Mouse (Mus musculus) layer of hippocampus, postnatal 14 days (tissue): ENCODE data around the gene Sh3rf1. TPM values are rescaled to one million over a fixed set of nuclear protein-coding genes. Genes with fewer than 3 reads are reported as not detected.

Experiments used
- DNase-seq, 2 experiments: peaks; one replicate each; pipeline ENCODE4 v3.0.0; 2021 to 2022; ENCODE audit warnings: low spot score in 2 of 2, mixed read lengths in 1 of 2
- total RNA-seq, 2 experiments: library from RNA; stranded (reverse); gene quantifications; 2 replicates each; pipeline ENCODE4 v1.2.3; 2021

Gene Sh3rf1
- total RNA-seq, 2 experiments from 2014 or later = 74.7 to 78.0 TPM

DNA sequence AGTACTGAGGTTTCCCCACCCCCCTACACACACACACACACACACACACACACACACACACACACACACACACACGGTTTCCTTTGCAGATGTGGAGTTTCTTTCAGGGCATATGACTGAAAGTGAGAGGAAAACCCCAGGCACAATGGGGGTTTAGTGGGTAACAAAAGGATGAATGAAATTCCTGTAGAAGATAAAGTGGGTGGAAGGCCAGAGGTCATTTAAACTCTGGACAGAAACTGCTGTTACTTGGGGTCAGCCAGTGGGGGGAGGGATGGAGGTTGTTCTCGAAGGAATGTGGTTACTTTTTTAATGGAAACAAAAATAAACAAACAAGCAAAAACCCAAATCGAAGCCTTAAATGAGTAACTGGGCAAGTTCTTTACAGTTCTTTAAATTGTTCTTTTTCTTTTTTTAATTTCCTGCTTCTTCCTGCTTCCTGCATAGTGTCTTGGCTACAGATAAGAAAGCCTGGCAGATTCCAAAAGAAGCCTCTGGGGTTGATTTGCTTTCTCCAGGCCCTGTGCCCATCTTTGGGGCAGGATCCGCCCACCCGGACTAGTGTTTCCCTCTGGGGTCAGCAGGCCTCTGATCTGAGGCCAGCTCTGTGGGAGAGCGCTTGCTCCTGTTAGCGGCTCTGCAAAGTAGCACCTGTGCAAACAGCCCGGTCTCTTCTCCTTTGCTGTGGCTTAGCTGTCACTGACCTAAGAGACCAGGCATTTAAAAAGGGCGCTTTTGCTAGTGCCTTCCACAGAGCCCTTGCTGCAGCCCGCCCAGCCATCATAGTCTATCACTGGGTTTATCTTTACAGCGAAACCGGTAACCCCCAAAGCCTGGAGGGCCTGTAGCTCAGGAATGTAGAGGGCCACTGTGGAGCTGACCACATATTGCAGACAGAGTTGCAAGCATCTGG, 59.8 kb downstream of the Sh3rf1 start:
- no peak for DNase-seq

- DNase-seq = no peak
Measured at GRCm38 (mm10) chr8:61285896-61286295, 62.2 kb downstream of the Sh3rf1 start.

- no peak for DNase-seq
Measured at GRCm38 (mm10) chr8:61286394-61286793, 62.7 kb downstream of the Sh3rf1 start.

DNA sequence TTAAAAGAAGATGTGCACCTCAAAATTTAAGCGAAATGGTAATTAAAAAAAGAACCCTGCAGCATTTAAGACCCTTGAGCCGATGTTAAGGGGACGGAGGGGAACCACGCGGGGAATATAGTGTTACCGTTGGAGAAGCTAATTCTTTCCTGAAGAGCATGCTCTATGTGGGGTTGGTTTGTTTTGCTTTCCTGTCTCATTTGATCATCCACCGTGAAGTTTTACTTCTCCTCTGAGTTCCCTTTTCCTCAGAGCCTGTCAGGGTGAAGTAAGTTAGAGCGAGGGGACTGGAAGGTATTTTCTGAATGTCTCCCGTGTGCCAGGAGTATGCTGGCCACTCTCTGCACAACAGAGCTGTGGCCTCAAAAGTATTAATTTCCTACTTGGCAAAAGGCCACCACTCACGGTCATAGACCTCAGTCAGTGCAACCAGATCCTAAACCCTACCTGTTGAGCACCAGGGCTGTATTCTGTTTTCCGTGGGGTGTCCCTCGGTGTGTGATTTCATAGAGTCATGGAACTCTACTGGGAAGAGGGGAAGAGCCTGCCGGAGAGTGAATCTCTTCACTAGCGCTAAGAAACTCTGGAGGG, 63.2 kb downstream of the Sh3rf1 start:
- no peak for DNase-seq

DNA sequence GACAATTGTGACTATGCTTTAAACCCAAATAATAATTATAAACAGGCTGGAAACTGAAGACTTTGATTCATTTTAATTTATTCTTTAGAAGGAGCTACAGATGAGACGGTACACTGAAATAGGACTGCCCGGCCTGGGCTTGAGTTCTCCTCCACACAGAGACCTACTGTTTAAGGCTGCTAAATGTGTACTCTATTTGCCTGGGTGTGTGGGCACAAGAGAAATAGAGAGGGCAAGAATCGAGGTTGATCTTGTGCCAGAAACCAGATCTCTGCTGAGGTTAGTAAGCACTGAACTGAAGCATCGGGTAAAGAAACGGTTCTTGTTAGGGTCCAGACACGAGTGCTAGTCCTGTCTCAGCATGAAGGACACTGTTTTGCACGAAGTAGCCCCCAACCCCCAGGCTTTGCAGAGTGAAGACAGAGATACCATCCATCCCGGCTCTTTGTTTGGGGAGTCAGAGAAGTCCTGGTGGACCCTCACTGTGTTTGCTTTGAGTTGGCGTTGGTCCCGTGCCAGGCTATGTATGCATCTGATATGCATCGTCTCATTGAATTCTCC, 64.4 kb downstream of the Sh3rf1 start:
- peak in 1 of 2 experiments; percentile 70 for DNase-seq

- no peak for DNase-seq
Measured at GRCm38 (mm10) chr8:61288676-61289075, 65.0 kb downstream of the Sh3rf1 start.

- DNase-seq = no peak
Measured at GRCm38 (mm10) chr8:61295040-61295439, 71.4 kb downstream of the Sh3rf1 start.

- DNase-seq = no peak
Measured at GRCm38 (mm10) chr8:61295441-61295840, 71.8 kb downstream of the Sh3rf1 start.

GRCm38 (mm10) chr8:61298828-61299227, 75.2 kb downstream of the Sh3rf1 start:
- DNase-seq = no peak

- no peak for DNase-seq
Measured at GRCm38 (mm10) chr8:61301298-61302028, 77.8 kb downstream of the Sh3rf1 start.

DNA sequence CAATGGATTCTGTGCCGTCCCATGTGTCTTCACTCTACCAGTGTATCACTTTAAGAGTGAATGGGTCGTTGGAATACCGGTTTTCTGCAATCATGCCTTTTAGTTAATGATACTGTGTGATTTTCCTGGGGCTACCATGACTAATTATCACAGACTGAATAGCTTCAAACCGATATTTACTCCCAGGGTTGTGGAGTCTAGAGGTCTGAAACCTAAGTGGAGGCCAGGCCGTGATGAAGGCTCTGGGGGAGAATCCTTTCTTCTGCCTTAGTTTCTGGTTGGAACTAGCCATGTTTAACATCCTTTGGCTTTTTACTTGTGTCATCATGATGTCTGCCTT, 78.3 kb downstream of the Sh3rf1 start:
- no peak for DNase-seq

DNA sequence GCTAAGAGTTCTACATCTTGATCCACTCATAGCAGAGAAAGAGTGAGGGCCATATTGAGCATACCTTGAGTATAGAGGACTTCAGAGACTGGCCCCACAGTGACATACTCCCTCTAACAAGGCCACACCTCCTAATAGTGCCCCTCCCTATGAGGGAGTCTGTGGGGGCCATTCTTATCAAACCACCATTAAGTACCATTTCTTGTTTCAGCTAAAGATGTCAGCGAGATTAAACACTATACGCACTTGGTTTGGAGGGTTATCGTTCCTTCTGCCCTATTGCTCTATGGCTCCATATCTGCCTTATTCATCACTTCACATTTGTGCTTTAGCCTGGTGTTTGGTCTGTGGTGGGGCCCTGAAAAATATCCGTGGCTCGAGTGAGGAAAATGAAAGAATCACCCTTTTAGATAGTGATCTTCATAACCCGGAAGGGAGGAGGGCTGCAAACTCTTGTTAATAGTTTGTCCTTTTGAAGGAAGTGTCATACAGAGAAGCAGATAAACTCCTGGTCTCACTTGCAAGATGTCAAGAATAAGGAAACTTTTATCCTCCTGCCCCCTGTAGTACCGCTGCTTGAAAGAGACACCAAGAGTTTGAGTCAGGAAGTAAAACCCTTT, 81.9 kb downstream of the Sh3rf1 start:
- DNase-seq = no peak

- no peak for DNase-seq
Measured at GRCm38 (mm10) chr8:61306501-61307112, 82.9 kb downstream of the Sh3rf1 start.

DNA sequence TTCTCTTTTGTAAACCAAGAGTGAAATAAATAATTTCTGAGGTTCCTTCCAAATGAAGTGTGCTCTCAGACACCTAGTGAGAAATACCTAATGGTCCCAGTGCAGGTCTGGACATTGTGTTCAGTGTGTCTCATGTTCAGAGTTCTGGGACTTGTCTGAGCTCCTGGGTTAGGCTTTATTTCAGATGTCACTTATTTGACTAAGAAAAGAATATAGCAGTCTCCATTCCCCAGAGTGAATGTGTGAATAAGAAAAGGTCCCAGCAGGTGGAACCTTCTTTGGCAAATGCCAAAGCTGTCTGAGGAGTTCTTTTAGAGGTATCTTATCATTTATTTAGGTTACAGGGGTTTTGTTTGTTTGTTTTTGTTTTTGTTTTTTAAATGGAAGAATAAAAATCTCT, 85.2 kb downstream of the Sh3rf1 start:
- DNase-seq = no peak

DNA sequence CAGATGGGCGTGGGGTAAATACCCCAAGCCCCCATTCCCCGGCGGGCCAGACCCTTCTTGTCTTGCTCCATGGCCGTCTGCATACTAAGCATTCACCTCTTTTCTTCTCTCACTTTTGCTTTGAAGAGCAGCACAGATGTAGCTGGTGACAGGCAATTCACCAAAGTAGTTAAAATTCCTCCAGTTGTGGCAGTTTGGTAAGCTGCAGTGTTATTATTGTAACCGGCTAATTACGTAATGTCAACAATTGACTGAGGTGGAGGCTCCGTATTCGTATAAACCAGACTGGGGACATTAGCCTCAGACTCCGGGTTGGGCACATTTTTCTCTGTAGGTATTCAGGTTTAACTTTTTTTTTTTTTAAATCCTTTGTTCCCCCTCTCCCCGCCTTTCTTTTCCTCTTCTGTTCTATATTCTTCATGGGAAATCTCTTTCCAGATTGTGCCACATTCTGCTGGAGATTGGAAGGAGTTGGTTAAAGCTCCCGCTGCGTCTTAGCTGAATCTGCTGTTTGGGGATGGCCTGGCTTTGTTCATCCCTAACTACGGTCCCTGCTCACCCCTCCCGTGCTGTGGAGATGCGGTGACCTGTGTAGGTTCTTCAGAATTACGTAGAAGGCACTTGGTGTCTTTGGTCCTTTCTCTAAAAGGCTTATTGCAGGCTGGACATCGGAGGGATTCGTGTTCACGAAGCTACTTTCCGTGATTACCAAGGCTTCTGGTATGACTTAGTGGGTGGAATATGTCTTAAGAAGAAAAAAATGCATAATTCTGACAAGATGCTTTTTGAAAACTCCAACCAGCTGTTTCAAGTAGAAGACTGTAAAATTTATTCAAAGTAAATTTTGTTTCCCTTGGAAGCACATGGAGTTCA, 86.1 kb downstream of the Sh3rf1 start:
- no peak for DNase-seq

GRCm38 (mm10) chr8:61310403-61310871, 86.8 kb downstream of the Sh3rf1 start:
- no peak for DNase-seq

DNA sequence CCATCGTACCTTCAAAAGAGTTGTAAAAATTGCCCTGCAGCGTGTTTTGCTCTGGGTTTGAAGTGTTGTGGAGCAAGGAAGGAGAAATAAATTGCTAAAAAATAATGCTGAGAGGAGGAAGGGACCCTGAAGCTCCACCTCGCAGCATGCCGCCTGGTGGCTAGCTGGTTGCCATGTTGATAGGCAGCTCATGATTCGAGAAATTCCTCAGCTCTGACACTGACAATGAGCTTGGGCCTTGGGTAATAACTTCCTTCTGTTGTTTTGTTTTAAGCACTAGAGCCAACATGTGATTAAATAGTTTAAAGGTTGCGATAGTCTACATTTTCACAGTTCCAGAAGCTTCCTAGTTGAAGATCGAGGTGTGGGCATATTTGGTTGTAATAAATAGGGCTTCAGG, 89.3 kb downstream of the Sh3rf1 start:
- DNase-seq = no peak

- no peak for DNase-seq
Measured at GRCm38 (mm10) chr8:61316012-61316767, 92.5 kb downstream of the Sh3rf1 start.
